In the genomic region with DNA sequence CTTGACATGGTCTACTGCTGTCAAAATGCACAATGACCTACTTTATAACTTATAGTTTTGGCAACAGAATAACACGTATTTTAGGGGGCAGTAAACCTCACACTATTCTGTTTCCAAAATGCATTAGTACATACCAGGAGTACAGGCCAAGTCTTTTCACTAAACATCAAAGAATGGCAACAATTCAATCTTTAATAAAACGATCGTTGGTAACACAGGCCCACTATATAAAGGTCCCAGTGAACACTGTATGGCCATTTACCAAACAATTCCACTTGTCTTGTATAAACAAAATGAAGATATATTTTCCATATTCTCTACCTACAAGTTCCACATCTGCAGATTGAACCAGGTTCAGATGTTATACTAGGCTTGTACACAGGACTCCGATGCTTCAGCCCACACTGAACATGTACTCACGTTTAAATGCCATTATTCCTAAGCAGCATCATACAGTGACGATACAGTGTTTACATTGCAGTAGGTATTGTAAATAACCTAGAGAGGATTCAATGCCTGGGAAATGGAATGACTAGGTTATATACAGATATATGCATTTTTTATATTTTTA, we compare ENCODE assay signal across 31 mouse cellular contexts.
"Had no signal": no experiment of that assay in that cellular context is flagged by ENCODE, and none has a peak within 500 bp of the region (broad histone marks: within the 10 kb centered on the region; RNA-seq: fewer than 3 reads in every experiment).

No protein-coding gene starts in this region.

- H3K4me3 ChIP-seq: left cerebral cortex, adult 2 months; limb, embryonic 12.5 days; liver, embryonic 12.5 days; liver, embryonic 13.5 days; liver, embryonic 15.5 days; lung, embryonic 15.5 days; megakaryocyte, embryonic 14.5 days; midbrain, embryonic 10.5 days; midbrain, embryonic 12.5 days; midbrain, embryonic 13.5 days; midbrain, embryonic 15.5 days; myocyte; neural tube, embryonic 12.5 days; neural tube, embryonic 13.5 days had no signal

- H3K9me3 ChIP-seq: limb, embryonic 12.5 days; liver, embryonic 12.5 days; liver, embryonic 13.5 days; liver, embryonic 15.5 days; lung, embryonic 15.5 days; midbrain, embryonic 10.5 days; midbrain, embryonic 12.5 days; midbrain, embryonic 13.5 days; midbrain, embryonic 15.5 days; neural tube, embryonic 12.5 days; neural tube, embryonic 13.5 days had no signal

- H3K4me2 ChIP-seq: limb, embryonic 12.5 days; liver, embryonic 11.5 days; liver, embryonic 12.5 days; liver, embryonic 13.5 days; liver, embryonic 15.5 days; lung, embryonic 14.5 days; lung, embryonic 15.5 days; midbrain, embryonic 11.5 days; midbrain, embryonic 12.5 days; midbrain, embryonic 13.5 days; midbrain, embryonic 15.5 days; neural tube, embryonic 12.5 days; neural tube, embryonic 13.5 days had no signal

- H3K27ac ChIP-seq: left cerebral cortex, adult 2 months; limb, embryonic 12.5 days; liver, embryonic 12.5 days; liver, embryonic 13.5 days; liver, embryonic 14.5 days; liver, embryonic 15.5 days; lung, embryonic 15.5 days; macrophage; midbrain, embryonic 10.5 days; midbrain, embryonic 12.5 days; midbrain, embryonic 13.5 days; midbrain, embryonic 15.5 days; neural tube, embryonic 12.5 days; neural tube, embryonic 13.5 days had no signal

- ATAC-seq: liver, embryonic 12.5 days; liver, postnatal 0 days; lung, postnatal 0 days; midbrain, embryonic 13.5 days; midbrain, embryonic 15.5 days; midbrain, embryonic 16.5 days had no signal

- H3K36me3 ChIP-seq: limb, embryonic 12.5 days; liver, embryonic 12.5 days; liver, embryonic 13.5 days; liver, embryonic 15.5 days; lung, embryonic 15.5 days; midbrain, embryonic 10.5 days; midbrain, embryonic 12.5 days; midbrain, embryonic 13.5 days; midbrain, embryonic 15.5 days; neural tube, embryonic 12.5 days; neural tube, embryonic 13.5 days had no signal

- H3K27me3 ChIP-seq: limb, embryonic 12.5 days; liver, embryonic 12.5 days; liver, embryonic 13.5 days; liver, embryonic 15.5 days; lung, embryonic 15.5 days; megakaryocyte, embryonic 14.5 days; midbrain, embryonic 12.5 days; midbrain, embryonic 13.5 days; midbrain, embryonic 15.5 days; neural tube, embryonic 12.5 days; neural tube, embryonic 13.5 days had no signal

- H3K9ac ChIP-seq: limb, embryonic 12.5 days; liver, embryonic 12.5 days; liver, embryonic 13.5 days; liver, embryonic 14.5 days; liver, embryonic 15.5 days; liver, postnatal 0 days; lung, embryonic 14.5 days; lung, embryonic 15.5 days; midbrain, embryonic 12.5 days; midbrain, embryonic 13.5 days; midbrain, embryonic 15.5 days; neural tube, embryonic 12.5 days; neural tube, embryonic 13.5 days had no signal

- H3K4me1 ChIP-seq: liver, embryonic 12.5 days; liver, embryonic 13.5 days; liver, embryonic 15.5 days; lung, embryonic 15.5 days; megakaryocyte, embryonic 14.5 days; midbrain, embryonic 10.5 days; midbrain, embryonic 12.5 days; midbrain, embryonic 13.5 days; midbrain, embryonic 15.5 days; neural tube, embryonic 12.5 days; neural tube, embryonic 13.5 days had no signal

- DNase-seq: left cerebral cortex, postnatal 4 days; liver; liver, embryonic 13.5 days; liver, postnatal 0 days; lung, adult 18-20 months; lung, adult 2 months; lung, embryonic 14.5 days; lung, postnatal 10 days; lung, postnatal 14 days; lung, postnatal 36 days; lung, postnatal 4 days; midbrain, embryonic 14.5 days had no signal
